In the genomic region with DNA sequence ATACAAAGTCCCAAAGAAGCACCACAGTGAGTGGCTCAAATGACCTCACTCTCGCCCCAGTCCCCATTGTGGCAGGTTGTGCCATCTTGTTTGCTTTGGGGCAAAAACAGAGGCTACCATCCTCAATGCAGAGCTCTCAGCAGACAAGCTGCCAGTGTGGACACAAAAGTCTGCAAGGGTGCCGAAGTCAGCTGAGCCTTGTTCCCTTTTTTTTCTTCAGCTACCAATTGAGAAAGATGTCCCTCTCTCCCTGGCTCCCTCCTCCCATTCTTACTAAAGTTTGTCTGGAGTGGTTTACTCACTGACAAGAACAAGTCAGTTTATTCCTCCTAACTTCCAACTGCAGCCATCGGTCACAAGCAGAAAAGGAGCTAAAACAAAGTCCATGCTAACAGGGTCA, we compare ENCODE assay signal across 11 mouse cellular contexts. TPM values are rescaled to one million over a fixed set of nuclear protein-coding genes. Genes with fewer than 3 reads are reported as not detected.
DNase-seq lines count a peak whose midpoint lies in the region; ATAC-seq lines count a peak whose summit lies in the region.
"Had no signal": no experiment of that assay in that cellular context is flagged by ENCODE, and none has a peak within 500 bp of the region (broad histone marks: within the 10 kb centered on the region; RNA-seq: fewer than 3 reads in every experiment).

No protein-coding gene starts in this region.

- no peak overlapping the region for H3K9ac ChIP-seq in kidney, embryonic 15.5 days
- H3K9ac ChIP-seq: forebrain, embryonic 15.5 days; neural tube, embryonic 13.5 days; stomach, embryonic 15.5 days had no signal

- no peaks in the 10 kb centered on the region for H3K9me3 ChIP-seq in kidney, embryonic 15.5 days (replicated peaks)
- no peaks in the 10 kb centered on the region for H3K9me3 ChIP-seq in megakaryocyte, embryonic 14.5 days
- H3K9me3 ChIP-seq: forebrain, embryonic 15.5 days; neural tube, embryonic 13.5 days; stomach, embryonic 15.5 days had no signal

- ATAC-seq in kidney, embryonic 15.5 days (replicated peaks; ENCODE audit: low FRiP score) = no peak
- peak; percentile 43 to 50; a peak in 2 of 4 replicates for ATAC-seq in hematopoietic stem cell, adult 5-6 weeks (replicated peaks in 1 of 2; ENCODE audit: insufficient read depth in 1 of 2, low FRiP score in 2 of 2, low TSS enrichment in 1 of 2, low read depth in 1 of 2, poor library complexity in 2 of 2, severe bottlenecking in 2 of 2)
- ATAC-seq: forebrain, embryonic 15.5 days had no signal

- no peaks in the 10 kb centered on the region for H3K27me3 ChIP-seq in kidney, embryonic 15.5 days
- no peaks in the 10 kb centered on the region for H3K27me3 ChIP-seq in megakaryocyte, embryonic 14.5 days (replicated peaks)
- H3K27me3 ChIP-seq: forebrain, embryonic 15.5 days; neural tube, embryonic 13.5 days; stomach, embryonic 15.5 days had no signal

- H3K27ac ChIP-seq in kidney, embryonic 15.5 days = peak overlapping the region; percentile 30
- H3K27ac ChIP-seq: forebrain, embryonic 15.5 days; neural tube, embryonic 13.5 days; stomach, embryonic 15.5 days had no signal

- no peaks in the 10 kb centered on the region for H3K36me3 ChIP-seq in kidney, embryonic 15.5 days
- H3K36me3 ChIP-seq in megakaryocyte, embryonic 14.5 days (replicated peaks; ENCODE audit: low read length) = peaks cover 6% of the 10 kb centered on the region
- H3K36me3 ChIP-seq: forebrain, embryonic 15.5 days; neural tube, embryonic 13.5 days; stomach, embryonic 15.5 days had no signal

- H3K4me3 ChIP-seq in kidney, embryonic 15.5 days (replicated peaks) = no peak overlapping the region
- peak overlapping the region; percentile 60 for H3K4me3 ChIP-seq in megakaryocyte, embryonic 14.5 days (replicated peaks)
- H3K4me3 ChIP-seq: forebrain, embryonic 15.5 days; neural tube, embryonic 13.5 days; stomach, embryonic 15.5 days had no signal

- peaks cover 30% of the 10 kb centered on the region for H3K4me1 ChIP-seq in kidney, embryonic 15.5 days
- H3K4me1 ChIP-seq in megakaryocyte, embryonic 14.5 days = peaks cover 91% of the 10 kb centered on the region

- 84% methylated on average over 3 of the region's 3 CpGs for WGBS in kidney, embryonic 15.5 days

- no peak for DNase-seq in kidney, postnatal 25 days
- peak; percentile 76 for DNase-seq in adipocyte (ENCODE audit: low spot score)
- no peak for DNase-seq in thymus, postnatal 14 days
- DNase-seq in embryo, embryonic 9.5 days (ENCODE audit: extremely low spot score) = no peak
- no peak for DNase-seq in right cerebral cortex, postnatal 14 days

- no peak overlapping the region for H3K4me2 ChIP-seq in kidney, embryonic 15.5 days
- H3K4me2 ChIP-seq: forebrain, embryonic 15.5 days; neural tube, embryonic 13.5 days; stomach, embryonic 15.5 days had no signal

RNA-seq across cellular contexts. Expression of a gene that starts 19.7 kb away (rescaled TPM):
- polyA plus RNA-seq in kidney, embryonic 15.5 days (2015; fragmentation: Nextera tagmentation; extraction: Ambion mirVana) = 86.4 and 88.7 TPM in 2 replicates
- 48.0 and 49.4 TPM in 2 replicates for total RNA-seq in hematopoietic stem cell, adult 5-6 weeks (2017)
- 10.0 and 13.2 TPM in 2 replicates for polyA plus RNA-seq in megakaryocyte, embryonic 14.5 days (2012; ENCODE audit: insufficient read depth, low replicate concordance)

RNA-seq across cellular contexts. Expression of a gene that starts 38.6 kb away (rescaled TPM):
- 57.7 and 59.4 TPM in 2 replicates for polyA plus RNA-seq in kidney, embryonic 15.5 days (2015; fragmentation: Nextera tagmentation; extraction: Ambion mirVana)
- 89.6 and 120 TPM in 2 replicates for total RNA-seq in hematopoietic stem cell, adult 5-6 weeks (2017)
- 26.6 and 26.8 TPM in 2 replicates for polyA plus RNA-seq in megakaryocyte, embryonic 14.5 days (2012; ENCODE audit: insufficient read depth, low replicate concordance)
